Mouse (Mus musculus) brain, embryonic 14.5 days (tissue): ENCODE measurements around the gene Zhx3.

Experiments used
- CTCF ChIP-seq: fragments of 200-500 bp; IDR thresholded peaks from 2 replicates; pipeline ENCODE4 v1.5.1; 2012; ENCODE audit warnings: inconsistent platforms, mild to moderate bottlenecking, moderate library complexity, borderline replicate concordance; ENCODE audit not compliant: insufficient read depth, insufficient read length; ENCODE audit errors: extremely low read depth
- POLR2A ChIP-seq: fragments of 200-500 bp; IDR thresholded peaks from 2 replicates; pipeline ENCODE4 v1.6.1; 2012; ENCODE audit warnings: mild to moderate bottlenecking, inconsistent platforms, borderline replicate concordance; ENCODE audit not compliant: poor library complexity, insufficient read depth, insufficient read length, severe bottlenecking; ENCODE audit errors: extremely low read depth

DNA sequence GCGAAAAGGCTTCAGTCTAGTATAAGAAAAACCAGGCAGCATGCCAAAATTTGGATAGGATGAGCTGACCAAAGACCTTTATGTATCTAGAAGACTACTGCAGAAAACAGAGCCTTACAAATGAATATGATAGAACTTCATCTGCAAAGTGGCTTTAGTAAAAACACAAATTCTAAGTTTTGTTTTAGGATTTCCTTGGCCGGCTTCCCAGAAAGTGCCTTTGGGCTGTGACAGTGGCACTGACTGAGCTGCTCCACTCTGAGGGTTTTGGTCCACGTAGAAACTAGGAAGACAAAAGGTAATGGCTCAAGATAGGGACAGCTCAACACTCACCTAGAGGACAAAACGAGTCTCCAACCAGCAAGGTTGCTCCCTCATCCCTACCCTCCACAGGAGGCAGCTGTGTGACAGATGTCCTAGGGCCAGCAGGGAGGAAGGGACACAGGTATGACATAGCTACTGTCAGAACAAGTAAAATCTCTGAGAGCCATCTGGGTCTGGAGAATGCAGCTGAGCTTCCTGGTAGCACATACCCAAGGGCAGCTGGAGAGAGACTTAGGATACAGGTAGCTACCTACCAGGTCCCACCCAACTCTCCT, 104.6 kb downstream of the Zhx3 start:
- TF ChIP-seq CTCF, result no peak
- no peak for TF ChIP-seq POLR2A
